Mouse (Mus musculus) kidney, adult 2 months (tissue): ENCODE measurements around the gene Cradd. TPM values are rescaled to one million over a fixed set of nuclear protein-coding genes. Genes with fewer than 3 reads are reported as not detected.

Source experiments
- DNase-seq: peaks from one replicate; pipeline ENCODE4 v3.0.0; 2021
- H3K27ac ChIP-seq: fragments of 200-500 bp; 2 replicates; pipeline ENCODE4 v1.5.1; 2012; ENCODE audit warnings: low read depth, low read length, control low read depth, inconsistent platforms; ENCODE audit not compliant: insufficient read depth
- H3K27me3 ChIP-seq: fragments of 200-500 bp; replicated peaks from 2 replicates; pipeline ENCODE4 v1.6.1; 2012; ENCODE audit warnings: mild to moderate bottlenecking, moderate library complexity, low read length, inconsistent platforms; ENCODE audit not compliant: control insufficient read depth, insufficient read depth
- H3K36me3 ChIP-seq: fragments of 200-500 bp; 2 replicates; pipeline ENCODE4 v1.6.1; 2012; ENCODE audit warnings: mild to moderate bottlenecking, moderate library complexity, low read length, inconsistent platforms; ENCODE audit not compliant: control insufficient read depth, insufficient read depth
- H3K4me1 ChIP-seq: fragments of 200-500 bp; 2 replicates; pipeline ENCODE4 v1.6.1; 2011; ENCODE audit warnings: low read length; ENCODE audit not compliant: control insufficient read depth, insufficient read depth
- H3K4me3 ChIP-seq: fragments of 200-500 bp; 2 replicates; pipeline ENCODE4 v1.5.1; 2011; ENCODE audit warnings: mild to moderate bottlenecking, low read depth, low read length, control low read depth; ENCODE audit not compliant: insufficient read depth
- CTCF ChIP-seq: fragments of 200-500 bp; conservative IDR thresholded peaks from 2 replicates; pipeline ENCODE4 v1.5.1; 2011; ENCODE audit warnings: low read depth, mild to moderate bottlenecking, control low read depth, low read length, moderate library complexity, mixed read lengths; ENCODE audit not compliant: insufficient read depth, insufficient read length
- POLR2A ChIP-seq: fragments of 200-500 bp; IDR thresholded peaks from one replicate; pipeline ENCODE4 v1.6.1; 2011; ENCODE audit warnings: low read depth, low read length, control low read depth
- WGBS: fragments of 180-500 bp; shearing (Covaris S2); methylation state at CpG from one replicate; pipeline ENCODE4 v1.1.7; 2018; 5-methylcytosine and 5-hydroxymethylcytosine counted together
- polyA plus RNA-seq: library from polyadenylated mRNA; depleted of rRNA; stranded (reverse); fragments of >200 nt; gene quantifications from 2 replicates; pipeline ENCODE4 v1.2.3, GENCODE M21; 2012; rRNA removed

The Cradd gene
- polyA plus RNA-seq: 20.0 and 22.5 TPM in 2 replicates

DNA sequence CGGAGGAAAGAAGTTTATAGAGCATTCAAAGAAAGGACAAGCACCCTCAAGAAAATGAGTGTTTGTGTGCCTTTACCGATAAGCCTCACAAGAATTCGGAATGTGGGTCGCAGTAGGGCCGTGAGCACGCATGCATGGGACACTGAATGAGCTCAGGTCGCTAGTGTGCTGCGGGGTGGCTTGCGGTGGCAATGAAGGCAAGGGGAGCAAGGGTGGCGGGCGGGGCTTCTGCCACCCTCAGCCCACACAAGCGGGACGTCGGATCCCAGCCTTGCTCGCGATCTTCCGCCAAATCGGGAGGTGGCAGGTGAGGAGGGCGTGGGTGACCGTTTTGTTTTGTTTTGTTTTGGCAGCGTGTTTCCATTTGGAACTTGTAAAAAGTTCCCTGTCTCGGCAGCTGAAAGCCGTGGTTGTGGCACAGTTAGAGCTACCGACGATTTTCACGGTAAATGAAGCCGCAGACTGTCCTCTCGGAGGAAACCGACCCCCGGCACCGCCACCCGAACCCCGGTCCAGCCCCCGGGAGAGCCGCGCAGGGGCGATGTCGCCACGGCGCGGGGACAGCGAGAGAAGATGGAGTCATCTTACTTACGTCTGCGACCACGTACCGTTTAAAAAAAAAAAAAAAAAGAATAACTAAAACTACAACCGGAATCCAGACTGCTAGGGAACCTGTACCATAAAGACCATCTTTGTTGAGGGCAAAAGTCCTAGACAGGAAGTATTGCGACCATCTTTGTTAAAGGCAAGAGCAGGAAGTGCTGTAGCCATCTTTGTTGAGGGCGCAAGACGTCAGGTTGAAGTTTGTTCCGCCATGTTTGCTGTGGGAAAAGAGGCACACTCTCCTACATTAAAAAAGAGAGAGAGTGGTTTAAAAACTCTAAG is at the start of gene Cradd:
TSS of gene Cradd (minus strand) at position 741 of the 885 bp plus-strand sequence.
- WGBS: under 1% methylated on average over 51 of the region's 51 CpGs
- H3K4me3 ChIP-seq: peak within 1 kb of the TSS; percentile 81
- no peaks in the 10 kb centered on the region for H3K27me3 ChIP-seq
- H3K4me1 ChIP-seq: peaks cover 11% of the 10 kb centered on the region
- DNase-seq: peak; percentile 96
- H3K36me3 ChIP-seq: no peaks in the 10 kb centered on the region; the same call in 1 of the 2 replicates
- peak within 1 kb of the TSS; percentile 89 for H3K27ac ChIP-seq
- TF ChIP-seq POLR2A: peak; percentile 51
- no peak for TF ChIP-seq CTCF

DNA sequence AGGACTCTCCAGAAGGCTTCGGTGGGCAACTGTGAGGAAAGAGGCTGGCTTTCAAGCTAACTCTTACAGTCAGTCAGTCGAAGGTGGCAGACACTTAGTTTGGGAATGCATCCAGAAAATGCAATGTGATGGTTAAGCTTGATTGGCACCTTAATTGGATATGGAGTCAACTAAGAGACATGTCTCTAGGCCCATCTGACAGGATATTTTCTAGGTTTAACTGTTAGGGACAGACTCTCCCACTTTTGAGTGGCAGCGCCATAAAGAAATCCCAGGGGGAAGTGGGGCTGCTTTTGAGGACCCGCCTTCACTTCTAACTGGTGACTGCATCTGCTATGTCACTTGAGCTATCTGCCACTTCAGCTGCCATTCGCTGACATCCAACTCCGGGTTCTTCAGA is 49.4 kb upstream of the Cradd start:
- no peaks in the 10 kb centered on the region for H3K36me3 ChIP-seq
- H3K4me3 ChIP-seq: no peak overlapping the region
- no peak for DNase-seq
- H3K27ac ChIP-seq: no peak overlapping the region
- TF ChIP-seq POLR2A (no peak), CTCF (no peak)
- WGBS: 91% methylated on average over 6 of the region's 6 CpGs
- no peaks in the 10 kb centered on the region for H3K27me3 ChIP-seq
- no peaks in the 10 kb centered on the region for H3K4me1 ChIP-seq

DNA sequence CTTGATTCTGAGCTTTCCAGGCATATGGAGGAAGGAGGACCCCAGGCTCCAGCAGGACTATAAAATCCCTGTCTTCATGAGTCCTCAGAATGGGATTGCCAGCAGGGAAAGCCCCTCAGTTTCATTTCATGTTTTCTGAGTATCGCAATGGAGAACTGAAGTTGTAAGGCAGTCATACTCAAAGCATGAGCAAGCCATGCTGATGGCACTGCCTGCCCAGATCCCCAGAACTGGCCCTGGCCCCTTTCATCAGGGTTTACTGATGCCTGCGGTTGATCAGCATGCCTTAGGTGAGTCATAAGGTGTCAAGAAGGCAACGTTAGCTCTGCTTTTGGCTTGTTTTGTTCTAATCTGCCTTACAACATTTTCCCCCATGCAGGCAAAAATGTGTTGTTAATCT is 48.0 kb upstream of the Cradd start:
- no peak for TF ChIP-seq POLR2A
- TF ChIP-seq CTCF: no peak
- DNase-seq: no peak
- Histone ChIP-seq H3K4me1 (no peaks in the 10 kb centered on the region), H3K27me3 (no peaks in the 10 kb centered on the region), H3K36me3 (no peaks in the 10 kb centered on the region), H3K4me3 (no peak overlapping the region), H3K27ac (no peak overlapping the region)
- WGBS: 88% methylated on average over 3 of the region's 3 CpGs

DNA sequence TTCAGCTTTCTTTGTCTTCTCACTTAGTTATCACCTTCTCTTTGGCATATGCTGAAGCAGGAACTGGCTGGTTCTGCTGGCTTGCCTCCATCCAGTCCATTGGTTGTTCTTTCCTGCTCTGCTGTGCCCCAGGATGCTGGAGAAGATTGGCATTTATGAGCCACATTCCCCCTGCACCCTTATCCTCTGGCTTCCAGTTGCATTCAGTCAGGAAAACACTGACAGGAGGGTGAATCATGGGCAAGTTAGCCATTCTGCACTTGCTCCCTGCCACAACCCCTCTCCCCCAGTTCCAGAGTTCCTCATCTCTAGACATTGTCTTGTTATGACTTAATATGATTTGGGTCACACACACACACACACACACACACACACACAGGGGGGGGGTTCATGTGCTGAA is 45.3 kb upstream of the Cradd start:
- Histone ChIP-seq H3K36me3 (no peaks in the 10 kb centered on the region), H3K4me3 (no peak overlapping the region), H3K27ac (no peak overlapping the region), H3K4me1 (no peaks in the 10 kb centered on the region), H3K27me3 (no peaks in the 10 kb centered on the region)
- TF ChIP-seq CTCF (no peak), POLR2A (no peak)
- DNase-seq: no peak

- WGBS: 90% methylated on average over 14 of the region's 14 CpGs
- Histone ChIP-seq H3K27me3 (no peaks in the 10 kb centered on the region), H3K4me3 (no peak overlapping the region), H3K4me1 (no peaks in the 10 kb centered on the region), H3K27ac (no peak overlapping the region), H3K36me3 (no peaks in the 10 kb centered on the region)
- no peak for DNase-seq
- TF ChIP-seq CTCF (no peak), POLR2A (no peak)
These were observed 44.2 kb upstream of the Cradd start for GRCm38 (mm10) chr10:95368151-95368550.

GRCm38 (mm10) chr10:95367661-95368089 is 43.7 kb upstream of the Cradd start:
- 86% methylated on average over 9 of the region's 9 CpGs for WGBS
- no peak for DNase-seq
- no peaks in the 10 kb centered on the region for H3K36me3 ChIP-seq
- TF ChIP-seq CTCF (no peak), POLR2A (no peak)
- no peak overlapping the region for H3K4me3 ChIP-seq
- H3K27me3 ChIP-seq: no peaks in the 10 kb centered on the region
- no peak overlapping the region for H3K27ac ChIP-seq
- H3K4me1 ChIP-seq: no peaks in the 10 kb centered on the region

- DNase-seq: no peak
- TF ChIP-seq CTCF (no peak), POLR2A (no peak)
- WGBS: 83% methylated on average over 7 of the region's 7 CpGs
- Histone ChIP-seq H3K36me3 (no peaks in the 10 kb centered on the region), H3K4me3 (no peak overlapping the region), H3K4me1 (no peaks in the 10 kb centered on the region), H3K27ac (no peak overlapping the region), H3K27me3 (no peaks in the 10 kb centered on the region)
These were observed 43.3 kb upstream of the Cradd start for GRCm38 (mm10) chr10:95367241-95367640.

- 52% methylated on average over 2 of the region's 2 CpGs for WGBS
- no peak for DNase-seq
These were observed 38.4 kb upstream of the Cradd start for GRCm38 (mm10) chr10:95362326-95362725.

More at GRCm38 (mm10) chr10:95362326-95362725, 38.4 kb upstream of the Cradd start:
- H3K36me3 ChIP-seq: no peaks in the 10 kb centered on the region
- no peak overlapping the region for H3K4me3 ChIP-seq
- no peak overlapping the region for H3K27ac ChIP-seq
- H3K27me3 ChIP-seq: no peaks in the 10 kb centered on the region
- no peaks in the 10 kb centered on the region for H3K4me1 ChIP-seq
- TF ChIP-seq CTCF (no peak), POLR2A (no peak)
